Mouse (Mus musculus): ENCODE data around the gene Syne1. TPM values are rescaled to one million over a fixed set of nuclear protein-coding genes. Genes with fewer than 3 reads are reported as not detected.

Syne1 gene
- polyA plus RNA-seq, 1 experiment from 2014 or later, result 8.6 TPM

DNA sequence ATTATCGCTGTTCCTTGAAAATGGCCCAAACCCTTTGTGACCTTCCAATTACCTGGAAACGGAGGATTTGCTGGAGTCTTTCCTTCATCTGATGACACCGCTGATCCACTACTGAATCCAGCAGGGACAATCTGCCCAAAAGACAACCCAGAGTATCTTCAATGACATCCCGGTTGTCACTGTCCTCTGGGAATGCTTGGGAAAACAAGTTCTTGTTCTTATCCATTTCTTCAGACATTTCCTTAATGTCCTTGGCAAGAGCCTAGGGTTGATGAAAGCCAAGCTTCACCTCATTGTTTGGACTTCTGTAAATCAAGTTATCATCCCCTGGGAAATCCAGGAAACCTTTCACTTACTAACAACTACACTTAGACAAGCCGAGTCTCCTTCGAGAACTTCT lies 398.2 kb downstream of the Syne1 start:
- peaks cover 17% of the 10 kb centered on the region for H3K36me3 ChIP-seq
- WGBS, result 90% methylated on average over 6 of the region's 6 CpGs
- H3K27me3 ChIP-seq, result no peaks in the 10 kb centered on the region
- H3K4me2 ChIP-seq, result no peak overlapping the region
- no peaks in the 10 kb centered on the region for H3K9me3 ChIP-seq
- H3K9ac ChIP-seq, result no peak overlapping the region
- ATAC-seq (ENCODE audit: low FRiP score), result no peak
- no peak overlapping the region for H3K27ac ChIP-seq
- H3K4me1 ChIP-seq (replicated peaks), result no peaks in the 10 kb centered on the region
- no peak overlapping the region for H3K4me3 ChIP-seq

DNA sequence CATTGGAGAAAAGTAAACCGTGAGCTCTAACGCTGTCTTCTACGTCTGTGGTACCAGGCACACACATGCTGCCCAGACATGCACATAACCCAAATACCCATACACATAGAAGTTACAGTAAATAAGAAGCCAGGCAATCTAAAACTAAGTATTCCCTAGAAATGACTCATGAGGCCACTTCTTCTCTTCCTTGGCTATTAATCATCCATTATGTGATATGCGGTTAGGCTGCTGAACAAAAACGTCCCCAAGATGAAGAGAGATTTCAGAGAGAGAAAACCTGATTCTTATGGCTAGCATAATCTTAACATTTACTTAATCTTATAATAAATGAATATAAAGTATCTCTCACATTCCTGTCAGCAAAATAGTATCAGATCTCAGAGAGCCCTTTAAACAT lies 409.8 kb downstream of the Syne1 start:
- Histone ChIP-seq H3K9ac (no peak overlapping the region), H3K9me3 (no peaks in the 10 kb centered on the region), H3K4me3 (no peak overlapping the region), H3K36me3 (peaks cover 44% of the 10 kb centered on the region), H3K27me3 (no peaks in the 10 kb centered on the region), H3K4me1 (replicated peaks) (no peaks in the 10 kb centered on the region), H3K4me2 (no peak overlapping the region), H3K27ac (no peak overlapping the region)
- WGBS, result 89% methylated on average over 5 of the region's 5 CpGs
- ATAC-seq (ENCODE audit: low FRiP score), result no peak

DNA sequence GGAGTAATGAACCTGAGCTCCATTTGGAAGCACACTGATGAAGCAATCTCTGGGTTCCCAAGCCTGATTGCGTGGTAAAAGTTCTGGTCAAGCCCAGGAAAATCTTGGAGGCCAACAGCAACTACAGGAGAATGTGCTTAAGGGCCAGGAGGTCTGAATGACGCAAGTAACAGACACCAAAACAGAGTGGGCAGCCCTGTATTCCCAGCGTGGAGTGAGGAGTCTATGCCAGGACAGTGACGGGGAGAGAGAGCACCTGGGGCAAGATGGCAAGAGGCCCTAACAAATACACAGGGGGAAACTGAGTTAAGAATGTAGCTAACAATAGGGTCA lies 411.4 kb downstream of the Syne1 start:
- H3K9me3 ChIP-seq, result no peaks in the 10 kb centered on the region

DNA sequence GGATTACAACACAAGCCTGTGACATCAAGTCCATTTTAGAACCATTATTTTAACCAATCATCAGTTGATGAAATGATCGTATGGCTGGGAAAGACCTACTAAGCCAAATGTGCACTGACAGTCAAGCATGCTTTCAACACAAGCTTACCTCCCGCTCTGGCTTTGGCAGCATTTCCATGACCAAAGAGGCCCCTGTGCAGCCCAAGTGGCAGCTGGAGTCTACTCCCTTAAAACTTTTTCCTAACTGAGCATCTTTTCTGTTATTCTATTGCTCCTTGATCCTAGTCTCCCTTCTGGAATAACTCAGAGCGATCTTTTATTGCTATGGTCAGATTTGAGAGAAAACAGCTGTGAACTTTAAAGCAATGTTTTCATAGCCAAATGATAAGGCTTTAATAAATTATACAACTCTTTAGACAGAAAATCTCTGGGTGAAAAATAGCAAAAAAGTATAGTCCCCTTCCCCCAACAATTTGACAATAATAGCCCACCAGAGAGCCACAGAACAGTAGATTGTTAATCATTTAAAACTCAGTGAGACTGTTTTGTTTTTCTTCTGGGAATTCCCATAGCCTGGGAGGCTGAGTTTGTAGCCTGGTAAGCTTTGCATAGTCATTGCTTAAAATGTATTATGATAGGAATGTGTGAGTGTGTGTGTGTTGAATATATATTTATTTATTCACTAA lies 411.9 kb downstream of the Syne1 start:
- Histone ChIP-seq H3K27ac (no peak overlapping the region), H3K36me3 (peaks cover 39% of the 10 kb centered on the region), H3K27me3 (no peaks in the 10 kb centered on the region), H3K4me1 (replicated peaks) (no peaks in the 10 kb centered on the region), H3K4me3 (no peak overlapping the region), H3K4me2 (no peak overlapping the region), H3K9ac (no peak overlapping the region), H3K9me3 (no peaks in the 10 kb centered on the region)
- ATAC-seq (ENCODE audit: low FRiP score), result no peak
- WGBS, result 93% methylated on average over 3 of the region's 3 CpGs

More for the DNA sequence above, 411.4 kb downstream of the Syne1 start:
- H3K4me2 ChIP-seq, result no peak overlapping the region
- H3K4me1 ChIP-seq (replicated peaks), result no peaks in the 10 kb centered on the region
- ATAC-seq (ENCODE audit: low FRiP score), result no peak
- 86% methylated on average over 4 of the region's 4 CpGs for whole genome bisulfite sequencing
- no peaks in the 10 kb centered on the region for H3K27me3 ChIP-seq
- peaks cover 39% of the 10 kb centered on the region for H3K36me3 ChIP-seq
- no peak overlapping the region for H3K27ac ChIP-seq
- H3K9ac ChIP-seq, result no peak overlapping the region
- no peak overlapping the region for H3K4me3 ChIP-seq

GRCm38 (mm10) chr10:5132050-5132449 lies 419.2 kb downstream of the Syne1 start:
- Histone ChIP-seq H3K9me3 (no peaks in the 10 kb centered on the region), H3K9ac (no peak overlapping the region), H3K4me3 (no peak overlapping the region), H3K36me3 (peaks cover 17% of the 10 kb centered on the region; the same call in 1 of the 2 replicates), H3K27ac (no peak overlapping the region), H3K27me3 (no peaks in the 10 kb centered on the region), H3K4me1 (replicated peaks) (no peaks in the 10 kb centered on the region), H3K4me2 (no peak overlapping the region)
- ATAC-seq (ENCODE audit: low FRiP score), result no peak
- 92% methylated on average over 3 of the region's 3 CpGs for WGBS

- H3K36me3 ChIP-seq, result peaks cover 30% of the 10 kb centered on the region
- H3K4me3 ChIP-seq, result no peak overlapping the region
- H3K4me2 ChIP-seq, result no peak overlapping the region
- WGBS, result 94% methylated on average over 1 of the region's 1 CpGs
- no peaks in the 10 kb centered on the region for H3K27me3 ChIP-seq
- H3K9me3 ChIP-seq, result no peaks in the 10 kb centered on the region
- no peak overlapping the region for H3K9ac ChIP-seq
- H3K4me1 ChIP-seq (replicated peaks), result no peaks in the 10 kb centered on the region
- no peak overlapping the region for H3K27ac ChIP-seq
- no peak for ATAC-seq (ENCODE audit: low FRiP score)
These were observed 420.8 kb downstream of the Syne1 start for GRCm38 (mm10) chr10:5130495-5130894.

DNA sequence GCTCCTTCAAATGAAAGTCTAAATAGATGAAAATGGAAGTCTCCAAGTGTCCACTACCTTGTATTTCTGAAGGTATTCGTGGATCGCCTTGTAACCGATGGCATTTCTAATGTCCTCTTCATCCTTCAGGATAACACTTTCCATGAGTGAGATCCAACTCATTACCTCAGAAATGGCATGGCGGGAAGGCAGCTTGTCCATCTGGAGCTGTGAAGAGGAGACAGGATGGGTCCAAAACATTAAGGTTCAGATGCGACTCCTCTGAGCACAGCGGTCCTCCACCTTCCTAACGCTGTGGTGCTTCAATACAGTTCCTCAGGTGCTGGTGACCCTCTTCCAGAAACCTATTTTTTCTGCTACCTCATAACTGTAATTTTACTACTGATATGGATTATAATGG lies 426.5 kb downstream of the Syne1 start:
- Histone ChIP-seq H3K36me3 (peaks cover 42% of the 10 kb centered on the region), H3K4me1 (replicated peaks) (no peaks in the 10 kb centered on the region), H3K27me3 (no peaks in the 10 kb centered on the region), H3K9ac (no peak overlapping the region), H3K27ac (no peak overlapping the region), H3K4me3 (no peak overlapping the region), H3K9me3 (no peaks in the 10 kb centered on the region), H3K4me2 (no peak overlapping the region)
- ATAC-seq (ENCODE audit: low FRiP score), result no peak
- WGBS, result 96% methylated on average over 7 of the region's 7 CpGs

DNA sequence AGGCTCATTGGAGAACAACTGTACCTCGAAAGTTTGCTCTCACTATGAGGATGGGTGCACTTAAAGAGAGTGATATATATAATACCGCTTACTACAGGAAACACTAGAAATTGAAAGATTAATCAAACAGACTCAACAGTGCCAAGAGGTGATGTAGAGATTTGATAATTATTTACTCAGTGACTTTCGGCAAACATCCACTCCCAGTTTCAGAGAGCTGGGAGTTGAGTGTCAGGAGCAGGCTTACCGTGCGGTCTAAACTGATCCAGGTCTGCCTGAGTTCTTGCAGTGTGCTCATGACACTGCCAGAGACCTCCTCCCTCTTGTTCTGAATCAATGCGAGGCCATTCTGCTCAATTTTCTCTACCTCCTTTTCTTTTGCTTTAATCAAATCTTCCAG lies 434.6 kb downstream of the Syne1 start:
- Histone ChIP-seq H3K9me3 (no peaks in the 10 kb centered on the region), H3K27me3 (no peaks in the 10 kb centered on the region), H3K9ac (no peak overlapping the region), H3K4me3 (no peak overlapping the region), H3K36me3 (peaks cover 49% of the 10 kb centered on the region), H3K27ac (no peak overlapping the region), H3K4me1 (replicated peaks) (no peaks in the 10 kb centered on the region), H3K4me2 (no peak overlapping the region)
- no peak for ATAC-seq (ENCODE audit: low FRiP score)
- WGBS, result 93% methylated on average over 6 of the region's 6 CpGs

- Histone ChIP-seq H3K36me3 (peaks cover 50% of the 10 kb centered on the region), H3K9ac (no peak overlapping the region), H3K9me3 (no peaks in the 10 kb centered on the region), H3K4me2 (no peak overlapping the region), H3K4me1 (replicated peaks) (no peaks in the 10 kb centered on the region), H3K4me3 (no peak overlapping the region), H3K27ac (no peak overlapping the region), H3K27me3 (no peaks in the 10 kb centered on the region)
- 88% methylated on average over 5 of the region's 5 CpGs for WGBS
- no peak for ATAC-seq (ENCODE audit: low FRiP score)
These were observed 435.1 kb downstream of the Syne1 start for GRCm38 (mm10) chr10:5116155-5116554.

DNA sequence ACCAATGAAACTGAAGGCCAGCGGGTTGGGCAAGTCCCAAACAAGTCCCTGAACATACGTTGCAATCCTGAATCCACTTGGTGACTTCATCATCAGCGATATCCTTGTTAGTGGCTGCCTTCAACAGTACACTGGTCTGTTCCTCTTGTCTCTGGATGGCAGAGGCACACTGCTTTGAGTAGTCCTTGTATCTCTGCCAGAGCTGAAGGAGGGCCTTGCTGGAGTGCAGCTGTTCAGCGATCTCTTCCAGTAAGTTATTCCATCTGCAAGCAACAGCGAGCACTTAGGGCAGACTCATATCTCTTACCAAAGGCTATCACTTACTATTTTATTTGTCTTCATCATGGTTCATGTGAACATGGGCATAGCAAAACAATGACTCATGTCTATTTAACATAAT lies 440.5 kb downstream of the Syne1 start:
- H3K4me3 ChIP-seq, result no peak overlapping the region
- ATAC-seq (ENCODE audit: low FRiP score), result no peak
- no peak overlapping the region for H3K4me2 ChIP-seq
- H3K9ac ChIP-seq, result no peak overlapping the region
- no peak overlapping the region for H3K27ac ChIP-seq
- 93% methylated on average over 5 of the region's 5 CpGs for WGBS
- H3K27me3 ChIP-seq, result no peaks in the 10 kb centered on the region
- H3K4me1 ChIP-seq (replicated peaks), result no peaks in the 10 kb centered on the region
- H3K9me3 ChIP-seq, result no peaks in the 10 kb centered on the region
- peaks cover 76% of the 10 kb centered on the region for H3K36me3 ChIP-seq

DNA sequence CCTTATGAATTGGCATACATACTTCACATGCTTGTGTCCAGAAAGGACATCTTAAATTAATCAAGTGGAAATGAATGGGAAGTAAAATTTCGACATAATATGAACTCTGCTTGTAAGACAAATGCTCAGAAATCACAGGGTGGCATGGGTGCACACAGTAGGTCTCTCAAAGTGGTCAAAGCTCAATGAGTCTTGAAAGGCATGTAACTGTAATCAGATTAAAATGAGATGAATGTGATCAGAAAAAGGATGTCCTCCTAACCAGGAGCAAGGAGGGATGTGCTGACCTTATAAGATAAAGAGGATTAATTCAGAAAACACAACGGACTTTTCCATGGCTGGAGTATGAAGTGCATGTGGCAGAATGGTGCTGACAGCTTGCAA lies 453.5 kb downstream of the Syne1 start:
- Histone ChIP-seq H3K9me3 (no peaks in the 10 kb centered on the region), H3K9ac (no peak overlapping the region), H3K27me3 (no peaks in the 10 kb centered on the region), H3K36me3 (peaks cover 16% of the 10 kb centered on the region), H3K4me3 (no peak overlapping the region), H3K4me1 (replicated peaks) (no peaks in the 10 kb centered on the region), H3K4me2 (no peak overlapping the region), H3K27ac (no peak overlapping the region)
- WGBS, result 78% methylated on average over 2 of the region's 2 CpGs
- ATAC-seq (ENCODE audit: low FRiP score), result no peak

- WGBS, result 80% methylated on average over 10 of the region's 10 CpGs
- no peak overlapping the region for H3K4me3 ChIP-seq
- no peaks in the 10 kb centered on the region for H3K9me3 ChIP-seq
- peaks cover 16% of the 10 kb centered on the region for H3K36me3 ChIP-seq
- no peak for ATAC-seq (ENCODE audit: low FRiP score)
- no peaks in the 10 kb centered on the region for H3K4me1 ChIP-seq (replicated peaks)
- H3K9ac ChIP-seq, result no peak overlapping the region
- H3K27me3 ChIP-seq, result no peaks in the 10 kb centered on the region
- H3K27ac ChIP-seq, result no peak overlapping the region
- H3K4me2 ChIP-seq, result no peak overlapping the region
These were observed 454.1 kb downstream of the Syne1 start for GRCm38 (mm10) chr10:5096996-5097753.

GRCm38 (mm10) chr10:5089133-5089532 lies 462.1 kb downstream of the Syne1 start:
- no peak overlapping the region for H3K4me2 ChIP-seq
- H3K27me3 ChIP-seq, result no peaks in the 10 kb centered on the region
- 77% methylated on average over 4 of the region's 4 CpGs for WGBS
- no peak for ATAC-seq (ENCODE audit: low FRiP score)
- no peak overlapping the region for H3K4me3 ChIP-seq
- no peak overlapping the region for H3K27ac ChIP-seq
- no peaks in the 10 kb centered on the region for H3K9me3 ChIP-seq
- no peaks in the 10 kb centered on the region for H3K36me3 ChIP-seq
- no peaks in the 10 kb centered on the region for H3K4me1 ChIP-seq (replicated peaks)
- H3K9ac ChIP-seq, result no peak overlapping the region
